Mouse (Mus musculus) myocyte (in vitro differentiated cells): Measurements from ENCODE around the gene Tctex1d4. TPM values are rescaled to one million over a fixed set of nuclear protein-coding genes. Genes with fewer than 3 reads are reported as not detected.

Experiments
- H3K27me3 ChIP-seq: one replicate; pipeline ENCODE4 v1.6.1; 2011; ENCODE audit not compliant: control insufficient read depth, insufficient read depth, insufficient read length
- H3K36me3 ChIP-seq: one replicate; pipeline ENCODE4 v1.6.1; 2011; ENCODE audit not compliant: control insufficient read depth, insufficient read depth
- H3K4me2 ChIP-seq: one replicate; pipeline ENCODE4 v1.6.1; 2011; ENCODE audit warnings: low read depth, control low read depth
- H3K4me3 ChIP-seq: one replicate; pipeline ENCODE4 v1.5.1; 2011; ENCODE audit warnings: mild to moderate bottlenecking, control low read depth, moderate library complexity
- H3K79me2 ChIP-seq: one replicate; pipeline ENCODE4 v1.6.1; 2011; ENCODE audit not compliant: control insufficient read depth, insufficient read depth
- H3ac ChIP-seq: one replicate; pipeline ENCODE4 v1.6.1; 2011; ENCODE audit not compliant: control insufficient read depth, insufficient read length
- CEBPB ChIP-seq: IDR thresholded peaks from 2 replicates; pipeline ENCODE4 v1.6.1; 2011; ENCODE audit warnings: mild to moderate bottlenecking, moderate library complexity; ENCODE audit not compliant: poor library complexity, insufficient read depth, severe bottlenecking
- E2F4 ChIP-seq: IDR thresholded peaks from one replicate; pipeline ENCODE4 v1.6.1; 2011; ENCODE audit warnings: mild to moderate bottlenecking, control low read depth, moderate library complexity; ENCODE audit not compliant: insufficient read depth
- MAX ChIP-seq: IDR thresholded peaks from one replicate; pipeline ENCODE4 v1.6.1; 2011; ENCODE audit warnings: low read depth, mild to moderate bottlenecking, control low read depth
- MYOD1 ChIP-seq, 3 experiments: IDR thresholded peaks; one replicate each; pipeline ENCODE4 v1.6.1; 2011; ENCODE audit warnings: control low read depth in 2 of 3, low read depth in 2 of 3, mild to moderate bottlenecking in 2 of 3, moderate library complexity in 1 of 3; ENCODE audit not compliant: insufficient read length in 2 of 3, control insufficient read depth in 1 of 3
- MYOG ChIP-seq, 3 experiments: IDR thresholded peaks; one replicate each; pipeline ENCODE4 v1.6.1; 2011; ENCODE audit warnings: control low read depth in 2 of 3, low read depth in 2 of 3, mild to moderate bottlenecking in 2 of 3; ENCODE audit not compliant: insufficient read length in 2 of 3, control insufficient read depth in 1 of 3, insufficient read depth in 1 of 3
- POLR2A ChIP-seq: IDR thresholded peaks from one replicate; pipeline ENCODE4 v1.6.1; 2011; ENCODE audit warnings: low read depth, mild to moderate bottlenecking, control low read depth, moderate library complexity; ENCODE audit not compliant: insufficient read length
- POLR2AphosphoS2 ChIP-seq: IDR thresholded peaks from one replicate; pipeline ENCODE4 v1.6.1; 2011; ENCODE audit warnings: low read depth, control low read depth; ENCODE audit not compliant: insufficient read length
- REST ChIP-seq: IDR thresholded peaks from one replicate; pipeline ENCODE4 v1.6.1; 2011; ENCODE audit warnings: mild to moderate bottlenecking, control low read depth, moderate library complexity; ENCODE audit not compliant: insufficient read depth, insufficient read length
- SRF ChIP-seq: IDR thresholded peaks from one replicate; pipeline ENCODE4 v1.6.1; 2011; ENCODE audit warnings: low read depth; ENCODE audit not compliant: control insufficient read depth, insufficient read length
- TCF12 ChIP-seq: IDR thresholded peaks from one replicate; pipeline ENCODE4 v1.6.1; 2011; ENCODE audit warnings: mild to moderate bottlenecking, control low read depth; ENCODE audit not compliant: poor library complexity, insufficient read depth, severe bottlenecking
- TCF3 ChIP-seq: IDR thresholded peaks from one replicate; pipeline ENCODE4 v1.6.1; 2011; ENCODE audit warnings: low read depth, control low read depth; ENCODE audit not compliant: insufficient read length
- USF1 ChIP-seq: IDR thresholded peaks from one replicate; pipeline ENCODE4 v1.6.1; 2011; ENCODE audit warnings: low read depth, mild to moderate bottlenecking, control low read depth, moderate library complexity
- polyA plus RNA-seq: library from polyadenylated mRNA; unstranded; fragments of >200 nt; fragmentation: generic; extraction: Trizol; gene quantifications from one replicate; pipeline ENCODE4 v1.2.1, GENCODE M21; 2012; ENCODE audit warnings: missing spikeins

Gene Tctex1d4
- polyA plus RNA-seq, 1 experiment, result 0.18 TPM

GRCm38 (mm10) chr4:117109330-117109729 lies 17.3 kb upstream of the Tctex1d4 start:
- Histone ChIP-seq H3K36me3 (no peaks in the 10 kb centered on the region), H3K27me3 (no peaks in the 10 kb centered on the region), H3K4me2 (no peak overlapping the region), H3K79me2 (no peaks in the 10 kb centered on the region), H3K4me3 (no peak overlapping the region), H3ac (no peak overlapping the region)
- TF ChIP-seq MYOG (IDR thresholded peaks at IDR 0.05; ENCODE audit: control insufficient read depth in 1 of 3, insufficient read depth in 1 of 3, insufficient read length in 2 of 3, low read depth in 2 of 3) (no peak), TCF12 (no peak), POLR2A (no peak), MYOD1 (IDR thresholded peaks at IDR 0.05; ENCODE audit: control insufficient read depth in 1 of 3, insufficient read length in 2 of 3, low read depth in 2 of 3) (no peak), POLR2AphosphoS2 (no peak), CEBPB (no peak), SRF (no peak), USF1 (no peak), REST (no peak), E2F4 (no peak), TCF3 (no peak), MAX (no peak)

GRCm38 (mm10) chr4:117110249-117110648 lies 16.3 kb upstream of the Tctex1d4 start:
- no peak overlapping the region for H3K4me3 ChIP-seq
- no peak for TF ChIP-seq POLR2A
- TF ChIP-seq TCF3, result no peak
- TF ChIP-seq POLR2AphosphoS2, result no peak
- TF ChIP-seq USF1, result no peak
- TF ChIP-seq SRF, result no peak
- TF ChIP-seq REST, result no peak
- no peak for TF ChIP-seq E2F4
- no peak for TF ChIP-seq MYOD1 (IDR thresholded peaks at IDR 0.05; ENCODE audit: control insufficient read depth in 1 of 3, insufficient read length in 2 of 3, low read depth in 2 of 3)
- no peak for TF ChIP-seq TCF12
- TF ChIP-seq CEBPB, result no peak
- TF ChIP-seq MAX, result no peak
- TF ChIP-seq MYOG (IDR thresholded peaks at IDR 0.05; ENCODE audit: control insufficient read depth in 1 of 3, insufficient read depth in 1 of 3, insufficient read length in 2 of 3, low read depth in 2 of 3), result no peak
- H3K4me2 ChIP-seq, result no peak overlapping the region
- H3ac ChIP-seq, result no peak overlapping the region
- H3K79me2 ChIP-seq, result no peaks in the 10 kb centered on the region
- H3K36me3 ChIP-seq, result no peaks in the 10 kb centered on the region
- H3K27me3 ChIP-seq, result no peaks in the 10 kb centered on the region

DNA sequence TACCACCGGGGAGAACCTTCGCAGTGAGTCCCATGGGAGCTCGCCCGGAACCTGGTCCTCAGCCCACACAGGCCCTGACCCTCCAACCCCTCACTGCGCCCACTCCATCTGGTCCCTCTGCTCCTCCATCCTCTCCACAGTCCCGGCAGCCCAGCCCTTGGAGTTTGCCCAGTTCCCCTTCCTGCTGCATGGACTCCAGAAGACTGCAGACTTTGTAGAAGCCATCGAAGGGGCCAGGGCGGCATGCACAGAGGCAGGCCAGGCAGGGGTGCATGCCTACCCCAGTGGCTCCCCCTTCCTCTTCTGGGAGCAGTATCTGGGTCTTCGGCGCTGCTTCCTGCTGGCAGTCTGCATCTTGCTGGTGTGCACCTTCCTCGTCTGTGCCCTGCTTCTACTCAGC lies 15.6 kb upstream of the Tctex1d4 start:
- Histone ChIP-seq H3K36me3 (no peaks in the 10 kb centered on the region), H3K4me3 (no peak overlapping the region), H3K27me3 (no peaks in the 10 kb centered on the region), H3K4me2 (no peak overlapping the region), H3ac (no peak overlapping the region), H3K79me2 (no peaks in the 10 kb centered on the region)
- TF ChIP-seq POLR2A, result no peak
- no peak for TF ChIP-seq MYOD1 (IDR thresholded peaks at IDR 0.05; ENCODE audit: control insufficient read depth in 1 of 3, insufficient read length in 2 of 3, low read depth in 2 of 3)
- TF ChIP-seq TCF12, result no peak
- no peak for TF ChIP-seq REST
- no peak for TF ChIP-seq POLR2AphosphoS2
- TF ChIP-seq SRF, result no peak
- TF ChIP-seq E2F4, result no peak
- no peak for TF ChIP-seq TCF3
- TF ChIP-seq MAX, result no peak
- no peak for TF ChIP-seq USF1
- no peak for TF ChIP-seq MYOG (IDR thresholded peaks at IDR 0.05; ENCODE audit: control insufficient read depth in 1 of 3, insufficient read depth in 1 of 3, insufficient read length in 2 of 3, low read depth in 2 of 3)
- no peak for TF ChIP-seq CEBPB

GRCm38 (mm10) chr4:117113237-117113636 lies 13.4 kb upstream of the Tctex1d4 start:
- Histone ChIP-seq H3K79me2 (no peaks in the 10 kb centered on the region), H3K36me3 (no peaks in the 10 kb centered on the region), H3K4me2 (no peak overlapping the region), H3K4me3 (no peak overlapping the region), H3ac (no peak overlapping the region), H3K27me3 (no peaks in the 10 kb centered on the region)
- TF ChIP-seq REST, result no peak
- TF ChIP-seq POLR2AphosphoS2, result no peak
- no peak for TF ChIP-seq MYOD1 (IDR thresholded peaks at IDR 0.05; ENCODE audit: control insufficient read depth in 1 of 3, insufficient read length in 2 of 3, low read depth in 2 of 3)
- TF ChIP-seq MYOG (IDR thresholded peaks at IDR 0.05; ENCODE audit: control insufficient read depth in 1 of 3, insufficient read depth in 1 of 3, insufficient read length in 2 of 3, low read depth in 2 of 3), result no peak
- no peak for TF ChIP-seq TCF3
- TF ChIP-seq TCF12, result no peak
- no peak for TF ChIP-seq POLR2A
- TF ChIP-seq USF1, result no peak
- TF ChIP-seq MAX, result no peak
- TF ChIP-seq SRF, result no peak
- no peak for TF ChIP-seq CEBPB
- TF ChIP-seq E2F4, result no peak

DNA sequence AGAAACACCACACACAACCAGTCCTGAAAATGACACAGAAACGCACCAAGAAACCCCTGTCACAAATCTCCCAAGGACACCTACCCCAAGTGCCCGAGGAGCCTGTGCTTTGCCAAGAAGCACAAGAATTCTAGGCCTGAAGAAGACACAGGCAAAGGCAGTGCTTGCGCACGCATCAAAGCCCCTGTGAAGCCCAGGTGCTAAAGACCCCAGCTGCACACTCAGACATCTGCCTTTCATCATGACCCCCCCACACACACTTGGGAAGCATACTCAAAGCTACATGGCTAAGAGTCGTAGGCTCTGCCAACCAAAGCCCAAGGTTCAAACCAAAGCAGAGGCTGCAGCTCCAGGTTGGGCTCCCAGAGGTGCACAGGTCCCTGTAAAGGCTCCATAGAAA lies 11.0 kb upstream of the Tctex1d4 start:
- no peak overlapping the region for H3ac ChIP-seq
- TF ChIP-seq POLR2AphosphoS2, result no peak
- no peak for TF ChIP-seq USF1
- TF ChIP-seq POLR2A, result no peak
- H3K79me2 ChIP-seq, result no peaks in the 10 kb centered on the region
- H3K27me3 ChIP-seq, result no peaks in the 10 kb centered on the region
- no peaks in the 10 kb centered on the region for H3K36me3 ChIP-seq
- no peak overlapping the region for H3K4me3 ChIP-seq
- H3K4me2 ChIP-seq, result no peak overlapping the region
